Mouse (Mus musculus) skeletal muscle tissue, adult 2 months (tissue): ENCODE measurements at regions not wholly inside any gene's neighbourhood (a gene's known extent, or its start where the extent isn't known, plus 50 kb on each side); places are given as distances from the start of the nearest gene placed in this dataset.

Source experiments
- DNase-seq: peaks from one replicate; pipeline ENCODE4 v3.0.0-alpha.2; 2012; ENCODE audit warnings: low read depth, low spot score

GRCm38 (mm10) chr12:85527011-85527410, 53.3 kb downstream of the Fos start:
- no peak for DNase-seq

DNA sequence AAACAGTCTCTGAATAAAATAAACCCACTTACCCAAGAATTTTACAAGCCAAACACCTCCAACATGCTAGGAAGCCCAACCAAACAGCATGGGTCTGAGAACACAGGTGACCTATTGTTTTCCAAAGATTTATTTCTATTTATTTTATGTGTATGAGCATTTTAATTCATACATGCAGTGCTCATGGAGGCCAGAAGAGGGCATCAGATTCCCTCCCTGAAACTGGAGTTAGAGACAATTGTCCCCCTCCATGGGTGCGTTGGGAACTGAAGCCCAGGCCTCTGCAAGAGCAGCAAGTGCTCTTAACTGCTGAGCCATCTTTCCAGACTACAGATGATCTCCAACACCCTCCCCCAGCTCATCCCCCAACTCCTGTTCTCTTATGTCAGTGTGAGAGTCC, 57.9 kb downstream of the Fos start:
- no peak for DNase-seq

DNA sequence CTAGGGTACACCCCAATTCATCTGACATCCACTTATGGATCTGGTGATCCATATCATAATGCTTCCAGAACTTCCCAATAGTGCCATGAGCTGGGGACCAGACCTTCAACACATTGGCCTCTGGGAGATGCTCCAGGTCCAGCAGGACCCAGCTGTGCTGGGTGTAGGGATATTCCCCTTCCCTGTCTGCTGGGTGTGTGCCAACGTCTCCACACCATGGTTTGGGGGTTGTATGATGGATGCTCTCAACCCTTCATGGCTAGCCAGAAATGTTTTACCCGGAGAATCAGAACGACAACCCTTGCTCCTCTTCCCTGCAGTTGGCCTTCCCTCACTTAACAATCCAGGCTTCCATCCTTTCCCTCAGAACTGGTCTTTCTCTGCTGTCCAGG, 58.5 kb downstream of the Fos start:
- no peak for DNase-seq

DNA sequence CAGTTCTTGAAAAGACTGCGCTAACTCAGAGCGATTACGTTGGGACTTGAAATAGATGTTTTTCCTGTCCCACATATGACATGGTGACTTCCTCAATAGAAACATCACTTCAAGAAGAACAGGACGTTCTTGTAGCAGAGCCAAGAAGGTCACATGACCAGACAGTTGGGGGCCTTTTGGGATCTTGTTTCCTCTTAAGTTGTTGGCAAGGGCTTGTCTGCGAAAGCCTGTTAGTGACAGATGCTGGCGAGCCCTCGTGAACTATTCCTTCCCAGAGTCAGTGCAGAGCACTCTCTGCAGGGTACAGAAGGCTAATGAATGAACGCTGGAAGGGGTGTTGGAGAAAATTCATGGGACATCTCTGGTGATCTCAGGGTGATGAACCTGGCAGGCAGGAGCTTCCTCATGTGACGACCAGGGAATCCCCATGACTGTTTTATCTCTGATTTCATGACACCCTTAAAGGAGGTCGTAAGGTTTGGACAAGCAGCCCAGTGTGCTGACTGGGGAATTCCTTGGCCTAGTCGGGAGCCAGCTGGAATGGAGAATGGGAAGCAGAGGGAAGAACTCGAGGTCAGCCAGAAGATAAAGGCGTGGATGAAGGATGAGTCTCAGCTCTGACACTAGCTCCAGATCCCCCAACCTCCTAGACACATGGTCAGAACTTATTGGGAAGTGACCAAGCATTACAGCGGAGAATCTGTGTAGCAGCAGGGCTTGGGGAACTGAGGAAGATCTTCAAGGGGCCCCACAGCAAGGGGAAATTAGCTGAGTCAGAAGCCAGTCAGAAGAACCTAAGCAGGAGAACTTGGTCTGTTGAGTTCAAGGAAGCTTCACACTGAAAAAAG, 59.1 kb downstream of the Fos start:
- DNase-seq = peak; percentile 94

DNA sequence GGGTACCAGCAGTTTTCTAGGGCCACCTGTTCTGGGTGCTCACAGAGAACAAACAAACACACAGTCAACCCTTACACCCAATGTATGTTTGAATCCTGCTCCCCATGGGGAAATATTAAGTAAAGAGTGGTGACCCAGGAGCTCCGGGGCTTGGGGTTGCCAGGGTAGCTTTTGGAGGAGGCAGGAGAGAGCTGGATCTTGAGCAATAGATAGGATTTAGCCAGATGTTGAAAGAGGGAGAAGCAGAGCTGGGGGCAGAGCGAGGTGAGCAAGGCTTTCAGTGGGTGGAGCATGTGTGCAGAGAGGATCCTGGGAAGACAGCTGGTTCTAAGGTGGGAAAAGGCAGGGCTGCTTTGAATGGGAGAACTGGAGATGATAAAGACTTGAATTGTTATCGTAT, 59.9 kb downstream of the Fos start:
- DNase-seq = no peak

DNA sequence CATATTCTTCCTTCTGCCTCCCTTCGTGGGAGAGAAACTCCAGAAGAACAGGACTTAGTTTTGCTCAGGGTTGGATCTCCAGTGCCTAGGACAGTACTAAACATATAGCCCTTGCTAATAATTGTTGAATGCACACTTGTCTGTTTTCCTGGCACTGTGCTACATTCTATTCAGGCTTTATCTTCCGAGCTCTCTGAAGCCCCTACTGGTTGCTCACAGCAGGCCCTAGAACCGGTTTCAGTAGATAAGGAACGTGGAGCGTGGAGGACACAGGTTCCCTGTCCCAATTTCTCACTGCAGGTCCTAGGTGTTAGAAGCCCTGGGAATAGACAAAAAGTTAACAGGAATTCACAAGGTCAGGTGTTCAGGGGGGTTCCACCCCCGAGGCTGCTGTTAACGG, 59.4 kb upstream of the Jdp2 start:
- no peak for DNase-seq

DNA sequence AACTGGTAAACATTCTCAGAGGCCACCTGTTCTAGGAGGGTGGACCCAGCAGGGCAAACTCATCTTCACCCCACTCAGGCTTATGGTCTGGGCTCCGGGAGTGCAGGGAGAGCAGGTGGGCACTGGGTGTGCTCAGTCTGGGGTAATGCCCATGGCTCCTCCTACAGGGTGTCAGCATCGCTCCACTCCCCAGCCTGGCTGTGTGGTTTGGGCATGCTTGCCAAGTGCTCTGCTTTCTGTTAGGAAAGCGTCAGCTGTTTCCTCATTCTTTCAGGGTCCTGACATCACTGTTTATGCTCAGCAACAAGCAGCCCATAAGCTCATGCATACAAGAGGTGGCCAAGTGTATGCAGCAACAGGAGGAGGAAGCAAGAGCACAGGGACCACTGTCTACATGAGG, 57.7 kb upstream of the Jdp2 start:
- peak; percentile 27 for DNase-seq

- no peak for DNase-seq
These were observed 55.9 kb upstream of the Jdp2 start for GRCm38 (mm10) chr12:85542881-85543280.

DNA sequence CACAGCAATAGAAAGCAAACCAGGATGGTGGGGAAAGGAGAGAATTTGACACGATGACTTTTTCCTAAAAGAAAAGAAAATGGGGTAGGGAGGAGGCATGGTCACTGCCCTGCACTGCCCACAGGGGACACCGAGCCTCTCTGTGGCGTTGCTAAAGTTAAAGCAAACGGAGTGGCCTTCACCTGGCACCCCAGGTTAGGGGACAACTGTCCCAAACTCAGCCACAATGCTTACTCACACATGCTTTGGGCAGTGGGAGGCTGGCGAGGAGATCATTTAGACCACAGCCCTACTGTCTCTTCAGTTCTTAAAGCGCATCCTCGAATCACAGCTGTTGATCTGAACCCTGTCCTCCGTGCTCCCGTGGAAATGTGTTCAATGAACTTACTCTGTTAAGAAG, 55.3 kb upstream of the Jdp2 start:
- no peak for DNase-seq

DNA sequence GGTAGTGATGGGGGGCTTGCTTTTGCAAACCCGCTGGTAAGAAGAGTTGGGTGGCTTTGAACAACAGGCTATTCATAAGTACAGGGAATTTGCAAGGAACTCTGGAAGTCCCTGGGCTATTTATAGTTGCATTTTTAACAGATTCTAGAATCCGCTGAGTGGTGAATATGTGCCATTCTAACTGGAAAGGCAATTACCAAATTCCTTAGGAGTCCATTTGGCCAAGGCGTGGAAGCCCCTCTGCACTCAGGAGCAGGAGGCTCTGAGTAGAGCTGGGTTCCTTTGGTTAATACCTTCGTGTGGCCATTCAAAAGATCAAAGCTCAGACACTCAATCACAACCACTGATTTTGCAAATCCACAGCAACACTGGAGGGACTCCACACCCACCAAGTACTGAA, 54.0 kb upstream of the Jdp2 start:
- DNase-seq = no peak

DNA sequence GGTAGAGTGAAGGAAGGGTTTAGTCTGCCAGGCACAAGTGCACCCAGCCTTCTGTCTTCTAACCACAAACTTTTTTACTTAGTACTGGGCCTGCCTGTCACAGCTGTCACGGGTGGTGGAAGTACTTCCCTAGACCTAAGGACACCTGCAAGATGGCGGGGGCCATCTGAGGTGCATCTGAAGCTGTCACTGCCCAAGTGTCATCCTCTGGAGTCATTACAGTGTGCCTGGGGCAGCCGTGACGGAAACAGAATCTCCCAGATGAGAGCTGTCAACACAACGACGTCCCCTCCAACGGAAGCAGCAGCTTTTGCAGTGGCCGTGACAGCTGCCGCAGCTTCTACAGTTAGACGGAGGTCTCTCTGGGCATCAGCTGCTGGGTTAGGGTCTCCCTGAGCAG, 53.1 kb upstream of the Jdp2 start:
- DNase-seq = no peak

DNA sequence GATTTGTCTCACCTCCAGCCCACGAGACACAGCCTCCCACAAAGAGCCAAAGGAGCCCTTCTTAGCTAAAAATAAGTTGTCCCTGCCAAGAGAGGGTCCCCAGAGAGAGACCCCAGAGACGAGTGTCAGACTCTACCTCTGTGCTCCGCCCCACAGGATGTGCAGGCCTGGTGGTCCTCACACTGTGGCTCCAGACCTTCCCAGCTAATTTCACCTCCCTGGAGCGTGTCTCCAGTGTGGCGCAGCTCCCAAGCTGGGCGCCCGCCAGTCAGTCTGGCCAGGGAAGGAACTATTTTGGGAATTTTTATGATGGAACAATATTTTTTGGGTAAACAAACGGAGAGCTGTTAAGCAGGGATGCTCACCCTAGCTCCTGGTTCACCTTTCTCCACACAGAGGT, 50.8 kb upstream of the Jdp2 start:
- DNase-seq = no peak
